Mouse (Mus musculus): ENCODE data around the gene Gtf2h3. TPM values are rescaled to one million over a fixed set of nuclear protein-coding genes. Genes with fewer than 3 reads are reported as not detected.

Gtf2h3 gene
- polyA plus RNA-seq, 1 experiment from 2014 or later, result 73.4 TPM

Other genes with a start within 250 kb of the Gtf2h3 start
- 81.1 and 105 TPM in 2 replicates for gene Cdk2ap1, start 216.1 kb upstream of the Gtf2h3 start, polyA plus RNA-seq (2016; fragmentation: Nextera tagmentation; extraction: Ambion mirVana)
- 102 and 109 TPM in 2 replicates for gene Sbno1, start 153.1 kb upstream of the Gtf2h3 start, polyA plus RNA-seq (2016; fragmentation: Nextera tagmentation; extraction: Ambion mirVana)
- 41.9 and 59.7 TPM in 2 replicates for gene Kmt5a, start 139.2 kb upstream of the Gtf2h3 start, polyA plus RNA-seq (2016; fragmentation: Nextera tagmentation; extraction: Ambion mirVana)
- gene Rilpl2, start 100.8 kb upstream of the Gtf2h3 start, polyA plus RNA-seq (2016; fragmentation: Nextera tagmentation; extraction: Ambion mirVana), result 18.6 and 20.4 TPM in 2 replicates
- 32.0 and 33.1 TPM in 2 replicates for gene Snrnp35, start 96.0 kb upstream of the Gtf2h3 start, polyA plus RNA-seq (2016; fragmentation: Nextera tagmentation; extraction: Ambion mirVana)
- 17.4 and 17.8 TPM in 2 replicates for gene Rilpl1, start 47.7 kb upstream of the Gtf2h3 start, polyA plus RNA-seq (2016; fragmentation: Nextera tagmentation; extraction: Ambion mirVana)
- gene Tmed2, start 38.4 kb upstream of the Gtf2h3 start, polyA plus RNA-seq (2016; fragmentation: Nextera tagmentation; extraction: Ambion mirVana), result 404 and 414 TPM in 2 replicates
- gene Ddx55, start 26.3 kb upstream of the Gtf2h3 start, polyA plus RNA-seq (2016; fragmentation: Nextera tagmentation; extraction: Ambion mirVana), result 18.7 and 19.3 TPM in 2 replicates
- 68.2 and 73.1 TPM in 2 replicates for gene Eif2b1, start within 50 bp of the Gtf2h3 start, polyA plus RNA-seq (2016; fragmentation: Nextera tagmentation; extraction: Ambion mirVana)
- gene Atp6v0a2, start 49.4 kb downstream of the Gtf2h3 start, polyA plus RNA-seq (2016; fragmentation: Nextera tagmentation; extraction: Ambion mirVana), result 50.5 and 53.3 TPM in 2 replicates
- gene Dnah10, start 145.9 kb downstream of the Gtf2h3 start, polyA plus RNA-seq (2016; fragmentation: Nextera tagmentation; extraction: Ambion mirVana), result 0.11 and 0.37 TPM in 2 replicates

Measured in forebrain, embryonic 12.5 days (tissue).